Mouse (Mus musculus) kidney, postnatal 10 days (tissue): ENCODE results near the gene Tmem184a.

Experiments
- DNase-seq: peaks from one replicate; pipeline ENCODE4 v3.0.0; 2021; ENCODE audit warnings: mixed read lengths

Gene Tmem184a

DNA sequence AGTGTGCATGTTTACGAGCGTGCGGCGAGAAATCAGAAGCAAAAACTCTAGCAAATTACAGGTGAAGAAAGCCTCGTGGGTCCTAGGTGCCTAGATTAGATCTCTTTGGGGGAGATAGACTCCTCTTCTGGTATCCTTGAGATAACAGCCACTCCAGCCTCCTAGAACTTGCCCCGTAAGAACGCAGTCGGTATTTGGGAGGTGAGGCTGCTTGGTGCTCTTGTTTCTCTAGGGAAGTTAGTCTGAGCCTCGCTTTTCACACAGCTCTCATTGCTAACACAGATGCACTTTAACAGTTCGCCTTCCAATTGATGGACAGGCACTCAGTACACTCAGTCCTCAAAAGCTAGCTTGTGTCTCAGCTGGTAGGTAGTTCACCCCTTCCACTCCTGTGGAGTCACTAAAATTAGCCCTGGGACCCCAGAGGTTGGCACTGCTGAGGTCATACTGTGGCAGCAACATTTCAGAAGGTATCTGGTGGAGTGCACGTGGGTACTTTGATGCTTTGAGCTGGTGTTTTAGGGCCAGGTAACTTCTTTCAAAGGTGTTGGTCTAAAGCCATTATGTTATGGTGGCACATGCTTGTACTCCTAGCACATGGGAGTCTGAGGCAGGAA is 27.4 kb downstream of the Tmem184a start:
- DNase-seq, result no peak

- peak; percentile 99 for DNase-seq
These were observed 28.2 kb downstream of the Tmem184a start, which contains the start of gene Mafk for GRCm38 (mm10) chr5:139791227-139792158. Gene Mafk, plus strand, starts transcription at chr5:139791513.

DNA sequence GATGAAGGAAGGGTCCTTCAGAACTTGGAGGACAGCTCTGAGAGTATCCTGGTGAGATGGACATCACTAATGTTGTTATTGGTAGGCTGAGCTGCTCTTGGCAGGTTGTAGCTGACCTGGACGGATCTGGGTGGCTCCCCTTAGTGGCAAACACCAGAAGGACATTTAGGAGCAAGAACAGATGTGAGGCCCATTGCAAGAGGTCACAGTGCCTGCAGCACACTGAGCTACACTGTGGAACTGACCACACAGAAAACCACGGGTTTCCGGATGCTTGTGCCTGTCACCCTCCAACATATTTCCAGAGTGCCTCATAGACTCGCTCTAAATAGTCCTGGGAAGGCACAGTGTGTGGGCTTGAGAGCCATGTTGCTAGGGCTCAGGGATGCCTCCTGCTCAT is 30.3 kb downstream of the Tmem184a start:
- no peak for DNase-seq

DNA sequence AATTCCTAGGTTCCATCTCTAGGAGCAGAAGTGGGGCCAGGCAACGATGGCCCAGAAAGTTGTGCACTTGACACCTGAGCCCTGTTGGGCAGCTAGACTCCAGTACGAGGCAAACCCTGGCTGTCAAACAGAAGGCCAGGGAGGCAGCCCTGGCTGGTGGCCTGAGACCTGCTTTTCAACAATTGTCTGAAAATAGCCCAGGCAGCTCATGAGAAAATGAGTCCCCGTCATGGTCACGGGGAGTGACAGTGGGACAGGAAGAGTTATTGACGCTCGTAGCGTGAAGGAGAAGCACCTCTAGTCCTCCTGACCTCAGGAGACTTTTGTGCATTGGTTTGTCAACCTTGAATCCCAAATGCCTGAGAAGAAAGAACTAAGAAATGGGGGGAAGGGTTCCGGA is 38.3 kb downstream of the Tmem184a start:
- DNase-seq, result no peak

- DNase-seq, result no peak
These were observed 42.8 kb downstream of the Tmem184a start for GRCm38 (mm10) chr5:139776966-139777365.

- DNase-seq, result peak; percentile 99
These were observed 44.3 kb downstream of the Tmem184a start, which contains the start of gene Ints1 for GRCm38 (mm10) chr5:139775216-139775926. Gene Ints1, minus strand, starts transcription at chr5:139775674.

- DNase-seq, result no peak
These were observed 51.5 kb downstream of the Tmem184a start for GRCm38 (mm10) chr5:139768216-139768615.

DNA sequence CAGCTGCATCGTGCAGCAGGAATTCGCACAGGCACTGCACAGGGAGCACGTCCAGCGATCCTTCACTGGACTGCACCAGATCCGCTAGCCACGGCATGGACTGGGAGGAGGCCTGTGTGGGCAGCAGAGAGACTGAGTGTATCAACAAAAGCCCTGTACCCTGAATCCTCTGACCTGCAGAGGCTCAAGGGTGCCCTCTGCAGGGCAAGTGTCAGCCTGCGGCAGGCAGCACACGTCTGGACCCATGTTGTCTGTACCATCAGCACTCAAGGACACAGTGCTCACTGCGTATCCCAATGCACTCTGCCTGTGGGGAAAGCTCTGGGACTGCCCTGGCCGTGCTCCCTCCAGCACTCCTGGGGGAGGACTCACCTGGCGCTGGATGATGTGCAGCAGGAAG is 55.4 kb downstream of the Tmem184a start:
- peak; percentile 45 for DNase-seq

GRCm38 (mm10) chr5:139758096-139758495 is 61.6 kb downstream of the Tmem184a start:
- DNase-seq, result no peak

DNA sequence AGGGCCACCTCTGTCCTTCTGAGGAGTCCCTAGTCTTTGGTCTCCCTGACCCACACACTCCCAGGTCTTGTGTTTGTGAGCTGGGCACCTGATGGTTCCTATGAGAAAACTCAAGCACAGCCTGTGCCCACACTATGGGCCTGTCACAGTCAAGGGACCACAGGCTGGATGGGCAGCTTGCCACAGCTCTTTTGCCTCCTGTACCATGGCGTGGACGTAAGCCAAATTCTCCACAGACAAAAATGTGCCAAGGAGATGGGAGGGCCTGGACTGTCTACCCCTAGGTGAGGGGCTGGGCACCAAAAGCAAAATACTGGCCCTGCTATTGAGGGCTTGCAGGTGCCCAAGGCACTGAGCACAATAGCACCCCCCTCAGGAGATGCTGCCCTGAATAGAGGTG is 63.1 kb downstream of the Tmem184a start:
- no peak for DNase-seq

DNA sequence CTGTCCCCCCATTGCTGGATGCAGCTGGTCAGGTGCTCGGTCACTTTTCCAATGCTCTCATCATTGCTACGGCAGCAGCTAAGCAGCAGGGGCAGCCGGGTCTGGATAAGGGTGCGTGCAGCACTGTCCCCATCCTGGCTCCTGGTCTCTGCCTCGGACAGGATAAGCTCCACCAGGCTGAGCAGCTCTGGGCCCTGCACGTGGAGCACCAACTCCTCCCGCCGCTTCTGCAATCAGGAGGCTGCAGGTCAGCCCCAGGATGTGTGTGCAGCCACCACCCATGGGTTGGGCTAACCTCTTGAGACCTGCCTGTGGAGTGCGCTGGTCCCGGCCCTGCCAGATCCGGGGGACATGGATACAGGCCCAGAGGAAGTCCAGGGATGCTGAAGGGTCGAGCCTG is 63.6 kb downstream of the Tmem184a start:
- DNase-seq, result no peak

GRCm38 (mm10) chr5:139754753-139755152 is 65.0 kb downstream of the Tmem184a start:
- peak; percentile 78 for DNase-seq
